Mouse (Mus musculus): ENCODE data around the gene Plce1.

- TF ChIP-seq POLR2A (IDR thresholded peaks at IDR 0.05; ENCODE audit: extremely low read depth, insufficient read depth, low read length), result no peak
- no peak for TF ChIP-seq CTCF (IDR thresholded peaks at IDR 0.05; ENCODE audit: extremely low read depth, insufficient read depth, low read length)
Observed at GRCm38 (mm10) chr19:38778805-38779204, 297.9 kb downstream of the Plce1 start.

Data from cortical plate, adult 2 months (tissue).